Mouse (Mus musculus) heart, embryonic 14.5 days (tissue): ENCODE measurements around the gene Rab37. TPM values are rescaled to one million over a fixed set of nuclear protein-coding genes. Genes with fewer than 3 reads are reported as not detected.
A peak's percentile ranks its signal among the peaks of the same experiment; 100 is the strongest.

Experiments used
- ATAC-seq: fragments of 200-750 bp; cut with Nextera tagmentation; 2 replicates; pipeline ENCODE4 v1.8.0; 2017; ENCODE audit warnings: low read depth, moderate TSS enrichment; ENCODE audit not compliant: insufficient number of reproducible peaks, insufficient read depth, low FRiP score
- H3K27ac ChIP-seq, 2 experiments: fragments of 200-500 bp in 1 of 2; fragments of 300-500 bp in 1 of 2; sonication (generic) in 1 of 2; replicated peaks in 1 of 2; 2 replicates each; pipeline ENCODE4 v1.5.1; 2012 to 2014; ENCODE audit warnings: low read depth in 2 of 2, low read length in 2 of 2, control low read depth in 1 of 2, mild to moderate bottlenecking in 1 of 2, mixed read lengths in 1 of 2; ENCODE audit not compliant: control insufficient read depth in 1 of 2, insufficient read depth in 1 of 2
- H3K27me3 ChIP-seq: fragments of 300-500 bp; sonication (generic); 2 replicates; pipeline ENCODE4 v1.6.1; 2014; ENCODE audit warnings: mild to moderate bottlenecking, low read length, control low read depth; ENCODE audit not compliant: control insufficient read depth, insufficient read depth
- H3K36me3 ChIP-seq: fragments of 300-500 bp; sonication (generic); 2 replicates; pipeline ENCODE4 v1.6.1; 2014; ENCODE audit warnings: mild to moderate bottlenecking, control low read depth, low read length, mixed read lengths; ENCODE audit not compliant: control insufficient read depth, insufficient read depth
- H3K4me1 ChIP-seq, 2 experiments: fragments of 200-500 bp in 1 of 2; fragments of 300-500 bp in 1 of 2; sonication (generic) in 1 of 2; 2 replicates each; pipeline ENCODE4 v1.6.1; 2012 to 2014; ENCODE audit warnings: low read length in 2 of 2, control low read depth in 1 of 2, mixed read lengths in 1 of 2; ENCODE audit not compliant: control insufficient read depth in 2 of 2, insufficient read depth in 2 of 2
- H3K4me2 ChIP-seq: fragments of 300-500 bp; sonication (generic); 2 replicates; pipeline ENCODE4 v1.6.1; 2014; ENCODE audit warnings: mild to moderate bottlenecking, low read length
- H3K4me3 ChIP-seq, 2 experiments: fragments of 200-500 bp in 1 of 2; fragments of 300-500 bp in 1 of 2; sonication (generic) in 1 of 2; 2 replicates each; pipeline ENCODE4 v1.5.1; 2012 to 2014; ENCODE audit warnings: low read length in 2 of 2, mild to moderate bottlenecking in 2 of 2, control low read depth in 1 of 2, low read depth in 1 of 2, moderate library complexity in 1 of 2; ENCODE audit not compliant: control insufficient read depth in 1 of 2, insufficient read depth in 1 of 2
- H3K9ac ChIP-seq: fragments of 300-500 bp; sonication (generic); 2 replicates; pipeline ENCODE4 v1.6.1; 2014; ENCODE audit warnings: mild to moderate bottlenecking, low read length
- H3K9me3 ChIP-seq: fragments of 300-500 bp; sonication (generic); 2 replicates; pipeline ENCODE4 v1.6.1; 2016; ENCODE audit warnings: low read length, control low read depth; ENCODE audit not compliant: control insufficient read depth
- WGBS: fragments of 180-500 bp; shearing (Covaris S2); extraction: QIAGEN DNeasy Blood & Tissue Kit; methylation state at CpG from one replicate; pipeline ENCODE4 v1.1.7; 2014; 5-methylcytosine and 5-hydroxymethylcytosine counted together
- polyA plus RNA-seq: library from polyadenylated mRNA; unstranded; fragments of >200 nt; fragmentation: Nextera tagmentation; extraction: Ambion mirVana; gene quantifications from 2 replicates; pipeline ENCODE4 v1.2.1, GENCODE M21; 2014

Rab37 gene
- 0.78 and 0.89 TPM in 2 replicates for polyA plus RNA-seq

GRCm38 (mm10) chr11:115091362-115091901 is at the start of gene Rab37:
Gene Rab37 (plus strand): TSS chr11:115091431.
- peak within 1 kb of the TSS; percentile 16; the same call in 1 of the 2 replicates for H3K4me2 ChIP-seq
- peaks cover 35% of the 10 kb centered on the region for H3K27me3 ChIP-seq
- no peak within 1 kb of the TSS for H3K4me3 ChIP-seq
- 2% methylated on average over 36 of the region's 36 CpGs for WGBS
- H3K36me3 ChIP-seq: no peaks in the 10 kb centered on the region
- H3K9ac ChIP-seq: no peak within 1 kb of the TSS
- no peak for ATAC-seq
- H3K27ac ChIP-seq: no peak within 1 kb of the TSS
- peaks cover 5% of the 10 kb centered on the region for H3K9me3 ChIP-seq
- no peaks in the 10 kb centered on the region; a peak in 1 of 4 replicates for H3K4me1 ChIP-seq

- H3K36me3 ChIP-seq: no peaks in the 10 kb centered on the region
- WGBS: 74% methylated on average over 2 of the region's 2 CpGs
- no peaks in the 10 kb centered on the region for H3K9me3 ChIP-seq
- H3K4me1 ChIP-seq: no peaks in the 10 kb centered on the region
- no peak within 1 kb of the TSS for H3K4me2 ChIP-seq
- H3K27me3 ChIP-seq: no peaks in the 10 kb centered on the region
- H3K9ac ChIP-seq: no peak within 1 kb of the TSS
- no peak for ATAC-seq
- H3K4me3 ChIP-seq: no peak within 1 kb of the TSS
- no peak within 1 kb of the TSS for H3K27ac ChIP-seq
These were observed 43.0 kb upstream of the Rab37 start, which contains the start of gene Cd300ld3 for GRCm38 (mm10) chr11:115048259-115048658. Gene Cd300ld3 (minus strand): TSS chr11:115048409.

- H3K9me3 ChIP-seq: no peaks in the 10 kb centered on the region
- H3K27me3 ChIP-seq: no peaks in the 10 kb centered on the region
- no peaks in the 10 kb centered on the region for H3K4me1 ChIP-seq
- H3K27ac ChIP-seq: no peak overlapping the region
- ATAC-seq: no peak
- WGBS: 31% methylated on average over 3 of the region's 3 CpGs
- H3K4me2 ChIP-seq: no peak overlapping the region
- no peak overlapping the region for H3K9ac ChIP-seq
- H3K4me3 ChIP-seq: no peak overlapping the region
- H3K36me3 ChIP-seq: no peaks in the 10 kb centered on the region
These were observed 41.8 kb upstream of the Rab37 start for GRCm38 (mm10) chr11:115049282-115049895.

GRCm38 (mm10) chr11:115052206-115052605 is 39.0 kb upstream of the Rab37 start:
- 2% methylated on average over 9 of the region's 9 CpGs for WGBS
- H3K4me2 ChIP-seq: no peak overlapping the region
- ATAC-seq: no peak

DNA sequence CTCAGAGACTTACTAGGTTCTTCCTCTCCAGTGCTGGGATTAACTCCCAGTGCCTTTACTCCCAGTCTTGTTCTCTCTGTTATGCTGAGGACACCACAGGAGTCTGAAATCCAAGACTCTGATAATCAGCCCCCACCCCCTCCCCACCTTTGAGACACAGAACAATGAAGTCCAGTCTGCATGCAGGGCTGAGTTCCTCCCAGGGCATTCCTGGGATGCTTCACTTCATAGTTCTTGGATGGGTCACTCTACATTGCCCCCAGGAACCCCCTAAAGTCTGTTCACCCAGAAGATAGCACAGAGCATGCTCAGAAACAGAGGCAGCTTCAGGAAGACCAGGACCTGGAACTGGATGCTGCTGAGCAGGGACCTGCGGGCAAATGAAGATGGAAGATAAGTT is 38.2 kb upstream of the Rab37 start:
- Histone ChIP-seq H3K27me3 (no peaks in the 10 kb centered on the region), H3K4me2 (no peak overlapping the region), H3K36me3 (no peaks in the 10 kb centered on the region), H3K9me3 (no peaks in the 10 kb centered on the region), H3K4me1 (no peaks in the 10 kb centered on the region), H3K27ac (no peak overlapping the region), H3K9ac (no peak overlapping the region), H3K4me3 (no peak overlapping the region)
- no peak for ATAC-seq
- whole genome bisulfite sequencing: 89% methylated on average over 1 of the region's 1 CpGs

More at GRCm38 (mm10) chr11:115052206-115052605, 39.0 kb upstream of the Rab37 start:
- Histone ChIP-seq H3K4me3 (no peak overlapping the region), H3K36me3 (no peaks in the 10 kb centered on the region), H3K9me3 (no peaks in the 10 kb centered on the region), H3K4me1 (no peaks in the 10 kb centered on the region), H3K9ac (no peak overlapping the region), H3K27ac (no peak overlapping the region), H3K27me3 (no peaks in the 10 kb centered on the region)

- H3K4me2 ChIP-seq: no peak overlapping the region
- ATAC-seq: no peak
- no peak overlapping the region for H3K9ac ChIP-seq
- H3K27ac ChIP-seq: no peak overlapping the region
- H3K4me1 ChIP-seq: no peaks in the 10 kb centered on the region
- H3K4me3 ChIP-seq: no peak overlapping the region
- H3K9me3 ChIP-seq: no peaks in the 10 kb centered on the region
- H3K27me3 ChIP-seq: no peaks in the 10 kb centered on the region
- H3K36me3 ChIP-seq: no peaks in the 10 kb centered on the region
These were observed 36.7 kb upstream of the Rab37 start for GRCm38 (mm10) chr11:115054537-115054936.

- 66% methylated on average over 4 of the region's 4 CpGs for WGBS
- H3K9me3 ChIP-seq: no peaks in the 10 kb centered on the region
- H3K27ac ChIP-seq: no peak overlapping the region
- H3K4me1 ChIP-seq: no peaks in the 10 kb centered on the region
- no peaks in the 10 kb centered on the region for H3K36me3 ChIP-seq
- H3K4me3 ChIP-seq: no peak overlapping the region
- ATAC-seq: no peak
- H3K27me3 ChIP-seq: no peaks in the 10 kb centered on the region
- no peak overlapping the region for H3K4me2 ChIP-seq
- H3K9ac ChIP-seq: no peak overlapping the region
These were observed 32.5 kb upstream of the Rab37 start for GRCm38 (mm10) chr11:115058701-115059100.

DNA sequence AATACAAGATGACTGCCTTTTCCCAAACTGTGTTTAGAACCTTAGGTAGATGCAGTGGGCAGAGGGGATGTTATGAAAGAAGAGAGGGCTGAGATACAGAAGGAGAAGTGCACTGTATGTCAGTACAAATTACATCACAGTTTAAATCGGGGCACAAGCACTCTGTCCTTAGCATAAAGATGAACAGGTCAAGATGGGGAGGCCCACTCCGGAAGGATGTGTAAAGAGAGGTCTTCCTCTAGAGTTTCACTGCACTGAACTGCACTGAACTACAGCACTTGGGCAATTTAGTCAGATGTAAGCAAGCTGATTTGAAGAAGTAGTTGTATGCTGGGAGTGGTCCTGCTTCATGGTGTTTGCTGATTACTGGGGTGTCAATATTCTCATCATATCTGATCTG is 31.4 kb upstream of the Rab37 start:
- no peak overlapping the region for H3K9ac ChIP-seq
- no peak overlapping the region for H3K27ac ChIP-seq
- 62% methylated on average over 2 of the region's 2 CpGs for WGBS
- H3K4me3 ChIP-seq: no peak overlapping the region
- H3K4me1 ChIP-seq: no peaks in the 10 kb centered on the region
- no peaks in the 10 kb centered on the region for H3K27me3 ChIP-seq
- ATAC-seq: no peak
- no peak overlapping the region for H3K4me2 ChIP-seq
- no peaks in the 10 kb centered on the region for H3K36me3 ChIP-seq
- no peaks in the 10 kb centered on the region for H3K9me3 ChIP-seq
